Mouse (Mus musculus) forebrain, embryonic 16.5 days (tissue): ENCODE data around the gene Trappc13. TPM values are rescaled to one million over a fixed set of nuclear protein-coding genes. Genes with fewer than 3 reads are reported as not detected.

Experiments
- ATAC-seq: fragments of 200-750 bp; cut with Nextera tagmentation; 2 replicates; pipeline ENCODE4 v1.8.0; 2017; ENCODE audit warnings: mild to moderate bottlenecking, moderate library complexity
- H3K27ac ChIP-seq: fragments of 300-500 bp; sonication (generic); 2 replicates; pipeline ENCODE4 v1.5.1; 2014; ENCODE audit warnings: low read length, control low read depth
- H3K27me3 ChIP-seq: fragments of 300-500 bp; sonication (generic); replicated peaks from 2 replicates; pipeline ENCODE4 v1.6.1; 2014; ENCODE audit warnings: low read length; ENCODE audit not compliant: control insufficient read depth, insufficient read depth
- H3K36me3 ChIP-seq: fragments of 300-500 bp; sonication (generic); 2 replicates; pipeline ENCODE4 v1.6.1; 2014; ENCODE audit not compliant: control insufficient read depth, insufficient read depth
- H3K4me1 ChIP-seq: fragments of 300-500 bp; sonication (generic); replicated peaks from 2 replicates; pipeline ENCODE4 v1.6.1; 2014; ENCODE audit warnings: low read length; ENCODE audit not compliant: control insufficient read depth, insufficient read depth
- H3K4me2 ChIP-seq: fragments of 300-500 bp; sonication (generic); 2 replicates; pipeline ENCODE4 v1.6.1; 2014; ENCODE audit warnings: mild to moderate bottlenecking, low read length, control low read depth
- H3K4me3 ChIP-seq: fragments of 300-500 bp; sonication (generic); replicated peaks from 2 replicates; pipeline ENCODE4 v1.5.1; 2014; ENCODE audit warnings: mild to moderate bottlenecking, low read length, control low read depth
- H3K9ac ChIP-seq: fragments of 300-500 bp; sonication (generic); replicated peaks from 2 replicates; pipeline ENCODE4 v1.6.1; 2014; ENCODE audit warnings: low read depth, low read length, control low read depth
- H3K9me3 ChIP-seq: fragments of 300-500 bp; sonication (generic); 2 replicates; pipeline ENCODE4 v1.6.1; 2016; ENCODE audit warnings: low read length; ENCODE audit not compliant: control insufficient read depth
- WGBS: fragments of 180-500 bp; shearing (Covaris S2); extraction: QIAGEN DNeasy Blood & Tissue Kit; methylation state at CpG from one replicate; pipeline ENCODE4 v1.1.7; 2014; 5-methylcytosine and 5-hydroxymethylcytosine counted together
- polyA plus RNA-seq: library from polyadenylated mRNA; unstranded; fragments of >200 nt; fragmentation: Nextera tagmentation; extraction: Ambion mirVana; gene quantifications from 2 replicates; pipeline ENCODE4 v1.2.1, GENCODE M21; 2015

The Trappc13 gene
- polyA plus RNA-seq, 1 experiment from 2014 or later: 69.4 TPM

GRCm38 (mm10) chr13:104123662-104124381 lies 54.4 kb downstream of the Trappc13 start:
- ATAC-seq: no peak
- Histone ChIP-seq H3K4me2 (no peak overlapping the region), H3K36me3 (peaks cover 21% of the 10 kb centered on the region), H3K4me1 (no peaks in the 10 kb centered on the region), H3K9me3 (no peaks in the 10 kb centered on the region), H3K4me3 (no peak overlapping the region), H3K27me3 (no peaks in the 10 kb centered on the region), H3K27ac (no peak overlapping the region), H3K9ac (no peak overlapping the region)
- 94% methylated on average over 20 of the region's 20 CpGs for WGBS

GRCm38 (mm10) chr13:104122078-104122840 lies 56.0 kb downstream of the Trappc13 start:
- no peaks in the 10 kb centered on the region for H3K9me3 ChIP-seq
- no peak overlapping the region for H3K9ac ChIP-seq
- no peak overlapping the region for H3K4me3 ChIP-seq
- no peaks in the 10 kb centered on the region for H3K4me1 ChIP-seq
- no peak overlapping the region for H3K27ac ChIP-seq
- ATAC-seq: no peak
- H3K27me3 ChIP-seq: no peaks in the 10 kb centered on the region
- H3K36me3 ChIP-seq: peaks cover 25% of the 10 kb centered on the region
- 58% methylated on average over 17 of the region's 17 CpGs for WGBS
- no peak overlapping the region for H3K4me2 ChIP-seq

GRCm38 (mm10) chr13:104114827-104115226 lies 63.4 kb downstream of the Trappc13 start:
- Histone ChIP-seq H3K4me2 (no peak overlapping the region), H3K27ac (no peak overlapping the region)
- WGBS: 77% methylated on average over 2 of the region's 2 CpGs

GRCm38 (mm10) chr13:104113782-104114181 lies 64.5 kb downstream of the Trappc13 start:
- H3K4me1 ChIP-seq: peaks cover 14% of the 10 kb centered on the region
- ATAC-seq: no peak
- H3K36me3 ChIP-seq: peaks cover 15% of the 10 kb centered on the region

More at GRCm38 (mm10) chr13:104114827-104115226, 63.4 kb downstream of the Trappc13 start:
- H3K4me3 ChIP-seq: no peak overlapping the region
- H3K9me3 ChIP-seq: no peaks in the 10 kb centered on the region
- ATAC-seq: no peak
- H3K36me3 ChIP-seq: peaks cover 23% of the 10 kb centered on the region
- H3K27me3 ChIP-seq: no peaks in the 10 kb centered on the region
- H3K4me1 ChIP-seq: peaks cover 14% of the 10 kb centered on the region
- H3K9ac ChIP-seq: no peak overlapping the region

GRCm38 (mm10) chr13:104112266-104112900 lies 65.9 kb downstream of the Trappc13 start:
- no peak for ATAC-seq
- peak overlapping the region; percentile 0; the same call in 1 of the 2 replicates for H3K4me3 ChIP-seq
- H3K27me3 ChIP-seq: no peaks in the 10 kb centered on the region
- H3K4me1 ChIP-seq: peaks cover 14% of the 10 kb centered on the region
- peak overlapping the region; percentile 36 for H3K4me2 ChIP-seq
- H3K9me3 ChIP-seq: no peaks in the 10 kb centered on the region
- no peak overlapping the region for H3K9ac ChIP-seq
- 35% methylated on average over 12 of the region's 12 CpGs for WGBS
- H3K27ac ChIP-seq: no peak overlapping the region
- H3K36me3 ChIP-seq: peaks cover 10% of the 10 kb centered on the region; the same call in 1 of the 2 replicates

More at GRCm38 (mm10) chr13:104113782-104114181, 64.5 kb downstream of the Trappc13 start:
- H3K4me3 ChIP-seq: no peak overlapping the region
- no peak overlapping the region for H3K27ac ChIP-seq
- H3K4me2 ChIP-seq: no peak overlapping the region
- WGBS: 90% methylated on average over 4 of the region's 4 CpGs
- H3K27me3 ChIP-seq: no peaks in the 10 kb centered on the region
- H3K9ac ChIP-seq: no peak overlapping the region
- H3K9me3 ChIP-seq: no peaks in the 10 kb centered on the region

- Histone ChIP-seq H3K4me2 (peak overlapping the region; percentile 66), H3K9ac (peak overlapping the region; percentile 69), H3K4me3 (peak overlapping the region; percentile 62), H3K27me3 (no peaks in the 10 kb centered on the region), H3K4me1 (peaks cover 14% of the 10 kb centered on the region), H3K36me3 (peaks cover 6% of the 10 kb centered on the region), H3K9me3 (no peaks in the 10 kb centered on the region), H3K27ac (peak overlapping the region; percentile 82; the same call in 1 of the 2 replicates)
- no peak for ATAC-seq
- WGBS: 28% methylated on average over 7 of the region's 7 CpGs
Observed at GRCm38 (mm10) chr13:104110526-104110925, 67.7 kb downstream of the Trappc13 start.

GRCm38 (mm10) chr13:104109816-104110521 lies 68.3 kb downstream of the Trappc13 start:
- Histone ChIP-seq H3K4me1 (peaks cover 14% of the 10 kb centered on the region), H3K27me3 (no peaks in the 10 kb centered on the region), H3K9ac (peak overlapping the region; percentile 69), H3K9me3 (no peaks in the 10 kb centered on the region), H3K27ac (peak overlapping the region; percentile 82), H3K4me3 (peak overlapping the region; percentile 62), H3K36me3 (peaks cover 4% of the 10 kb centered on the region), H3K4me2 (peak overlapping the region; percentile 66)
- ATAC-seq: peak; percentile 83
- WGBS: under 1% methylated on average over 33 of the region's 38 CpGs

GRCm38 (mm10) chr13:104109288-104109815 lies 68.9 kb downstream of the Trappc13 start, which contains the start of the genes Nln and Sgtb:
Nln (minus strand) TSS chr13:104109614.
Sgtb (plus strand) TSS chr13:104109741.
- Histone ChIP-seq H3K27me3 (no peaks in the 10 kb centered on the region), H3K4me3 (peak within 1 kb of the TSS; percentile 62), H3K36me3 (no peaks in the 10 kb centered on the region; the same call in 1 of the 2 replicates), H3K4me1 (peaks cover 14% of the 10 kb centered on the region), H3K4me2 (peak within 1 kb of the TSS; percentile 66), H3K9ac (peak within 1 kb of the TSS; percentile 69), H3K9me3 (no peaks in the 10 kb centered on the region), H3K27ac (peak within 1 kb of the TSS; percentile 82)
- peak; percentile 93 for ATAC-seq
- 3% methylated on average over 22 of the region's 44 CpGs for WGBS
